In genomic region chr10:53150916-53151315, GRCm38 (mm10) we compare ENCODE assay signal across 21 mouse cellular contexts.
DNase-seq lines count a peak whose midpoint lies in the region; TF ChIP-seq lines count a peak whose summit lies in the region.
"Had no signal": no experiment of that assay in that cellular context is flagged by ENCODE, and none has a peak within 500 bp of the region (broad histone marks: within the 10 kb centered on the region; RNA-seq: fewer than 3 reads in every experiment).

No protein-coding gene starts in this region.

- no peaks in the 10 kb centered on the region for H3K27me3 ChIP-seq in ES-Bruce4 (ENCODE audit: control insufficient read depth, insufficient read depth, low read length, poor library complexity, severe bottlenecking)
- H3K27me3 ChIP-seq: CH12.LX; embryonic facial prominence, embryonic 13.5 days; embryonic facial prominence, embryonic 15.5 days; forebrain, embryonic 12.5 days had no signal

- TF ChIP-seq CTCF in ES-Bruce4 (IDR thresholded peaks at IDR 0.05; ENCODE audit: low read depth, low read length): no peak

- no peak overlapping the region for H3K9ac ChIP-seq in ES-Bruce4 (ENCODE audit: low read depth, poor library complexity, severe bottlenecking)
- no peak overlapping the region for H3K9ac ChIP-seq in ES-E14 (ENCODE audit: insufficient read depth, low read depth, low read length, poor library complexity, severe bottlenecking)
- H3K9ac ChIP-seq: embryonic facial prominence, embryonic 13.5 days; embryonic facial prominence, embryonic 15.5 days; forebrain, embryonic 12.5 days had no signal

- H3K4me3 ChIP-seq in ES-Bruce4 (ENCODE audit: low read depth, low read length) (no peak overlapping the region), ES-E14 (ENCODE audit: insufficient read depth in 1 of 2, low read depth in 1 of 2, low read length in 2 of 2, poor library complexity in 1 of 2, severe bottlenecking in 1 of 2) (no peak overlapping the region)
- H3K4me3 ChIP-seq: embryonic facial prominence, embryonic 13.5 days; embryonic facial prominence, embryonic 15.5 days; erythroblast, embryonic 14.5 days; forebrain, embryonic 10.5 days; forebrain, embryonic 12.5 days had no signal

- peaks cover 22% of the 10 kb centered on the region for H3K9me3 ChIP-seq in ES-Bruce4 (replicated peaks; ENCODE audit: control insufficient read depth, insufficient read depth, low read length, poor library complexity, severe bottlenecking)
- no peaks in the 10 kb centered on the region for H3K9me3 ChIP-seq in ES-E14 (ENCODE audit: control insufficient read depth, insufficient read depth, low read depth, low read length)
- H3K9me3 ChIP-seq: embryonic facial prominence, embryonic 13.5 days; embryonic facial prominence, embryonic 15.5 days; forebrain, embryonic 10.5 days; forebrain, embryonic 12.5 days had no signal

- H3K36me3 ChIP-seq in ES-Bruce4 (ENCODE audit: control insufficient read depth, insufficient read depth, low read length, poor library complexity, severe bottlenecking) (no peaks in the 10 kb centered on the region), ES-E14 (ENCODE audit: control insufficient read depth, insufficient read depth, low read length, poor library complexity, severe bottlenecking) (peaks cover 3% of the 10 kb centered on the region; the same call in 1 of the 2 replicates)
- H3K36me3 ChIP-seq: embryonic facial prominence, embryonic 13.5 days; embryonic facial prominence, embryonic 15.5 days; forebrain, embryonic 10.5 days; forebrain, embryonic 12.5 days had no signal

- peaks cover 1% of the 10 kb centered on the region for H3K4me1 ChIP-seq in ES-Bruce4 (ENCODE audit: control insufficient read depth, insufficient read depth, low read length)
- H3K4me1 ChIP-seq in ES-E14 (ENCODE audit: control insufficient read depth in 2 of 2, insufficient read depth in 2 of 2, low read length in 2 of 2, poor library complexity in 1 of 2): peaks cover 0 to 2% of the 10 kb centered on the region in 2 experiments; a peak in 1 of 4 replicates
- H3K4me1 ChIP-seq: embryonic facial prominence, embryonic 13.5 days; embryonic facial prominence, embryonic 15.5 days; forebrain, embryonic 10.5 days; forebrain, embryonic 12.5 days had no signal

- no peak for TF ChIP-seq POLR2A in ES-Bruce4 (IDR thresholded peaks at IDR 0.05; ENCODE audit: insufficient read depth, low read length)

- TF ChIP-seq EP300 in ES-Bruce4 (IDR thresholded peaks at IDR 0.05; ENCODE audit: insufficient read depth, low read depth, low read length): peak; percentile 83

- DNase-seq in ES-E14 (ENCODE audit: low read depth, low spot score) (no peak), ZHBTc4 (ENCODE audit: low read depth, low spot score) (peak; percentile 47)
- DNase-seq in layer of hippocampus, adult 9-10 months (ENCODE audit: low spot score): no peak
- no peak for DNase-seq in adrenal gland, adult 2 months
- DNase-seq: adrenal gland, adult 8-10 months; adrenal gland, postnatal 14 days; adrenal gland, postnatal 36 days; B cell, adult 2 months; cerebellum, adult 11-12 months; cerebellum, adult 2 months; cerebellum, adult 9-10 months; cerebellum, postnatal 10 days; cerebellum, postnatal 25 days; embryo, embryonic 11 days had no signal

- in situ Hi-C loops in ES-E14 (cut with MboI; ENCODE audit: low sequenced_read_pairs in 2 of 2, unreplicated experiment in 2 of 2): no loop called here

- H3K27ac ChIP-seq in ES-Bruce4 (ENCODE audit: insufficient read depth, low read length): no peak overlapping the region
- peak overlapping the region; percentile 4; the same call in 1 of the 2 replicates for H3K27ac ChIP-seq in ES-E14 (ENCODE audit: insufficient read depth, low read depth, low read length, poor library complexity, severe bottlenecking)
- H3K27ac ChIP-seq: embryonic facial prominence, embryonic 13.5 days; embryonic facial prominence, embryonic 15.5 days; forebrain, embryonic 10.5 days; forebrain, embryonic 12.5 days had no signal

TF ChIP-seq in ES-E14, 5 proteins besides CTCF, POLR2A, EP300 and RAD21:
- TF ChIP-seq HCFC1 (IDR thresholded peaks at IDR 0.05; ENCODE audit: borderline replicate concordance, insufficient read depth, low read length) (no peak), ZC3H11A (IDR thresholded peaks at IDR 0.05; ENCODE audit: borderline replicate concordance, low read depth, low read length) (no peak), ZNF384 (IDR thresholded peaks at IDR 0.05; ENCODE audit: low read depth, low read length) (no peak), MAFK (IDR thresholded peaks at IDR 0.05; ENCODE audit: insufficient read depth, low read depth, low read length) (no peak), CHD2 (IDR thresholded peaks at IDR 0.05; ENCODE audit: low read depth, low read length) (no peak)
